Mouse (Mus musculus): ENCODE results near the gene Pigm. TPM values are rescaled to one million over a fixed set of nuclear protein-coding genes. Genes with fewer than 3 reads are reported as not detected.

The Pigm gene
- total RNA-seq, 2 experiments from 2014 or later = 11.2 to 13.2 TPM

GRCm38 (mm10) chr1:172413491-172414230 is 37.3 kb downstream of the Pigm start:
- no peak for DNase-seq

- no peak for DNase-seq
These were observed 37.9 kb downstream of the Pigm start for GRCm38 (mm10) chr1:172414231-172414585.

- DNase-seq = no peak
These were observed 38.7 kb downstream of the Pigm start for GRCm38 (mm10) chr1:172415061-172415460.

- no peak for DNase-seq
These were observed 41.8 kb downstream of the Pigm start for GRCm38 (mm10) chr1:172418173-172418572.

GRCm38 (mm10) chr1:172418642-172419041 is 42.3 kb downstream of the Pigm start:
- no peak for DNase-seq

- no peak for DNase-seq
These were observed 43.8 kb downstream of the Pigm start for GRCm38 (mm10) chr1:172420181-172420580.

- DNase-seq = no peak
These were observed 47.0 kb downstream of the Pigm start for GRCm38 (mm10) chr1:172423393-172423792.

- no peak for DNase-seq
These were observed 50.1 kb downstream of the Pigm start for GRCm38 (mm10) chr1:172426419-172426818.

- DNase-seq = no peak
These were observed 51.5 kb downstream of the Pigm start for GRCm38 (mm10) chr1:172427841-172428240.

GRCm38 (mm10) chr1:172428614-172429013 is 52.3 kb downstream of the Pigm start:
- no peak for DNase-seq

GRCm38 (mm10) chr1:172430731-172431220 is 54.4 kb downstream of the Pigm start:
- DNase-seq = no peak

GRCm38 (mm10) chr1:172431836-172432586 is 55.7 kb downstream of the Pigm start:
- DNase-seq = peak; percentile 12 to 32

GRCm38 (mm10) chr1:172432587-172432955 is 56.2 kb downstream of the Pigm start:
- DNase-seq = no peak

- no peak for DNase-seq
These were observed 56.9 kb downstream of the Pigm start for GRCm38 (mm10) chr1:172433012-172433850.

Other genes starting within 250 kb of the Pigm start
- 100 to 1,000 TPM; 112 to 147 TPM for gene Pex19, start 249.8 kb upstream of the Pigm start, total RNA-seq (2021)
- gene Dcaf8, start 228.5 kb upstream of the Pigm start, total RNA-seq (2021) = 100 to 1,000 TPM; 108 to 143 TPM
- gene Pea15a, start 169.7 kb upstream of the Pigm start, total RNA-seq (2021) = 10 to 100 TPM; 53.9 to 62.1 TPM
- gene Casq1, start 156.7 kb upstream of the Pigm start, total RNA-seq (2021) = under 1 TPM in 1 of 2 experiments, not detected in 1; 0.46 TPM
- gene Atp1a4, start 118.1 kb upstream of the Pigm start, total RNA-seq (2021) = 1 to 10 TPM in 1 of 2 experiments, under 1 TPM in 1; 0.53 to 1.4 TPM
- 10 to 100 TPM; 24.9 to 39.2 TPM for gene Igsf8, start 114.9 kb upstream of the Pigm start, total RNA-seq (2021)
- gene Atp1a2, start 78.5 kb upstream of the Pigm start, total RNA-seq (2021) = 100 to 1,000 TPM; 134 to 155 TPM
- gene Kcnj9, start 47.2 kb upstream of the Pigm start, total RNA-seq (2021) = under 1 TPM in 1 of 2 experiments, not detected in 1; 0.23 TPM
- under 1 TPM; 0.46 to 0.56 TPM for gene Kcnj10, start 35.3 kb upstream of the Pigm start, total RNA-seq (2021)
- gene Slamf9, start 98.8 kb downstream of the Pigm start, total RNA-seq (2021) = 1 to 10 TPM; 2.3 to 4.5 TPM
- gene Igsf9, start 105.2 kb downstream of the Pigm start, total RNA-seq (2021) = 1 to 10 TPM; 1.6 to 1.8 TPM
- 10 to 100 TPM; 90.5 to 91.7 TPM for gene Tagln2, start 123.5 kb downstream of the Pigm start, total RNA-seq (2021)
- gene Cfap45, start 144.3 kb downstream of the Pigm start, total RNA-seq (2021) = under 1 TPM; 0.30 to 0.89 TPM
- gene Vsig8, start 179.4 kb downstream of the Pigm start, total RNA-seq (2021) = under 1 TPM in 1 of 2 experiments, not detected in 1; 0.16 TPM
- gene Slamf8, start 214.0 kb downstream of the Pigm start, total RNA-seq (2021) = under 1 TPM; 0.40 to 0.50 TPM
- gene Fcrl6, start 226.0 kb downstream of the Pigm start, total RNA-seq (2021) = not detected

Data from adrenal gland, postnatal 36 days (tissue).